Mouse (Mus musculus): Measurements from ENCODE around the gene Dennd1c. TPM values are rescaled to one million over a fixed set of nuclear protein-coding genes. Genes with fewer than 3 reads are reported as not detected.
"Not testable (repeated sequence)": the region's sequence is repeated elsewhere in the genome, so short reads cannot be mapped to it uniquely, and the experiment has no call there.

Dennd1c gene
- polyA plus RNA-seq, 1 experiment from 2014 or later, result 2.8 TPM

DNA sequence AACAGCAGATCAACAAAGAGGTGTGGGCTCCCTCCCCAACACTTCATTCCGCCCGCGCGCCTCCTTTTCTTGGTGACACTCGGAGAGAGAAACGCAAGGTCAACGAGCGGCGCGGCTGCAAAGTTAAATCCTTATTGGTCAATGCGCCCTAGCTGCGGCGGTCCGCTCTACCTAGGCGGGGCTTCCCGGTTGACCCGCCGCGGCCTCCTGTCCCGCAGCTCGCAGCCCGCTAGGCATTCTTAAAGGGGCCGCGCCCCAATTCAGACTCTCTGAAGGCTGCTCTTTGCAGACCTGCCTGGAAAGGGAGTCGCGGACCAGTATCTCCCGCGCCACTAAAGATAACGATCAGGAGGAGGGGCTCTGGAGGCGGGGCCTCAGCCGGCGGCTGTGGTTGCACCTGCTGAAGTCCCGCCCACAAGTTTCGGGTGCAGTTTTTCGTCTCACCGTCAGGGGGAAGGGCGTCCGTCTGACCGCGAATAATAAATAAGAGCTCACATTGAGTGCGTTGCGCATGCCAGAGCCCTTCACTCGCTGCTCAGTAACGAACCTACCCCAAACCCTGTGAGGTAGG, 18.0 kb downstream of the Dennd1c start:
- H3K27me3 ChIP-seq (replicated peaks; ENCODE audit: low read depth, poor library complexity, severe bottlenecking), result peaks cover 67% of the 10 kb centered on the region
- H3K4me1 ChIP-seq, result peaks cover 36% of the 10 kb centered on the region
- 0 out of 2 replicates have a peak, but pooled peaks cover 9% of the 10 kb centered on the region for H3K36me3 ChIP-seq (replicated peaks)
- peak; percentile 93 for DNase-seq (ENCODE audit: low spot score)
- peak overlapping the region; percentile 82 for H3K27ac ChIP-seq (replicated peaks)
- under 1% methylated on average over 44 of the region's 44 CpGs for WGBS
- no peaks in the 10 kb centered on the region for H3K9me3 ChIP-seq
- peak overlapping the region; percentile 88 for H3K4me3 ChIP-seq

DNA sequence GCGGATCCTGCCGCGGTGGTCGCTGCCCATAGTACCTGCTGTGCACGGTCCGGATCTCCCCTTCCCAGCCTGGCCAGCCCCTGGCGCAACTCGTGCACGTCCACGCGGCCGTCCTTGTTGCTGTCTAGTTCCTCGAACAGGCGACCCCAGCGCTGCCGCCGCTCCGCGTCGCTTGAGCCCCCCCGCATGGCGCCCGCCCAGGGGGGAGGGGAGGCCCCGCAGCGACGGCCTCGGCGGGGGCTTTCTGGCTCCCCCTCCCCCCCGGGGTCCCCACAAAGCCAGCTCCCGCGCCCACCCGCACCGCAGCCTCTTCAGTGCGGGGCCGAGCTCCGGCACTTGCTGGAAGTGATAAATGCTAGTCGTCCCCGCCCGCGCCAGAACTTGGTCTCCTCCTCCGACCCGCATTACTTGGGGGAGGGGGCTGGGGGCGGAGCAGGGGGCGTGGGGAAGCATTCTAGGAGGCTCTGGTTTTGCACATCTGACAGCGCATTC, 18.8 kb downstream of the Dennd1c start, which contains the start of gene Slc25a23:
TSS of gene Slc25a23 (minus strand) at position 378 of the 492 bp plus-strand sequence.
- peak; percentile 90 for DNase-seq (ENCODE audit: low spot score)
- Histone ChIP-seq H3K27ac (replicated peaks) (peak within 1 kb of the TSS; percentile 82), H3K27me3 (replicated peaks; ENCODE audit: low read depth, poor library complexity, severe bottlenecking) (peaks cover 59% of the 10 kb centered on the region)

GRCm38 (mm10) chr17:57058891-57059485, 19.3 kb downstream of the Dennd1c start, which contains the start of gene Crb3:
Gene Crb3, plus strand, starts transcription at chr17:57059105.
- DNase-seq (ENCODE audit: low spot score), result peak; percentile 46
- H3K27ac ChIP-seq (replicated peaks), result peak within 1 kb of the TSS; percentile 82
- WGBS, result 0% methylated on average over 22 of the region's 22 CpGs
- H3K9me3 ChIP-seq, result no peaks in the 10 kb centered on the region
- peaks cover 53% of the 10 kb centered on the region for H3K27me3 ChIP-seq (replicated peaks; ENCODE audit: low read depth, poor library complexity, severe bottlenecking)
- H3K4me1 ChIP-seq, result peaks cover 36% of the 10 kb centered on the region
- peaks cover 15% of the 10 kb centered on the region; the same call in 1 of the 2 replicates for H3K36me3 ChIP-seq (replicated peaks)
- peak within 1 kb of the TSS; percentile 88 for H3K4me3 ChIP-seq

More for the DNA sequence above, 18.8 kb downstream of the Dennd1c start, which contains the start of gene Slc25a23:
- H3K4me3 ChIP-seq, result peak within 1 kb of the TSS; percentile 88
- 0 out of 2 replicates have a peak, but pooled peaks cover 15% of the 10 kb centered on the region for H3K36me3 ChIP-seq (replicated peaks)
- WGBS, result 0% methylated on average over 38 of the region's 45 CpGs
- peaks cover 36% of the 10 kb centered on the region for H3K4me1 ChIP-seq
- H3K9me3 ChIP-seq, result no peaks in the 10 kb centered on the region

DNA sequence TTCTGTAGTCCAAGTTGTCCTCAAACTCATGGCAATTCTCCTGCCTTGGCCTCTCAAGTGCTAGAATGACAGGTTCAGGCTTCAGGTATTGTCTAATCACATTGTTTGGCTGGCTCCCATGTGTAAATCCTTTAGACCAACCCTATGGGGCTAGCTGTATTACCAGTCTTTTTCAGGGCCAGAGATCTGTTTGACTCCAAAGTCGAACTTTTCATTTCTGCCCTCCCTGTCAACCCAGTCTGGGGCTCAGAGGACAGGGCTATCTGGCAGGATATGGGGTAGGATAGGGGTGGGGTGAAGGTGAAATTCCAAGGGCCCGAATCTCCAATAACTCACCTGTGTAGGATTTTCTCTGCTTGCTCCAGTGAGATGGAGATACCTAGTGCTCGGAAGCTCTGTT, 22.1 kb downstream of the Dennd1c start:
- H3K27ac ChIP-seq (replicated peaks), result no peak overlapping the region
- peaks cover 34% of the 10 kb centered on the region for H3K36me3 ChIP-seq (replicated peaks)
- H3K9me3 ChIP-seq, result no peaks in the 10 kb centered on the region
- H3K27me3 ChIP-seq (replicated peaks; ENCODE audit: low read depth, poor library complexity, severe bottlenecking), result peaks cover 26% of the 10 kb centered on the region
- DNase-seq (ENCODE audit: low spot score), result no peak
- WGBS, result 80% methylated on average over 3 of the region's 3 CpGs
- H3K4me1 ChIP-seq, result peaks cover 25% of the 10 kb centered on the region
- no peak overlapping the region for H3K4me3 ChIP-seq

GRCm38 (mm10) chr17:57051679-57052078, 26.6 kb downstream of the Dennd1c start:
- not testable (repeated sequence) for H3K27me3 ChIP-seq (replicated peaks; ENCODE audit: low read depth, poor library complexity, severe bottlenecking); DNase-seq (ENCODE audit: low spot score); H3K9me3 ChIP-seq; H3K27ac ChIP-seq (replicated peaks); H3K4me3 ChIP-seq; H3K4me1 ChIP-seq
- peaks cover 45% of the 10 kb centered on the region for H3K36me3 ChIP-seq (replicated peaks)
- WGBS, result 81% methylated on average over 4 of the region's 4 CpGs

DNA sequence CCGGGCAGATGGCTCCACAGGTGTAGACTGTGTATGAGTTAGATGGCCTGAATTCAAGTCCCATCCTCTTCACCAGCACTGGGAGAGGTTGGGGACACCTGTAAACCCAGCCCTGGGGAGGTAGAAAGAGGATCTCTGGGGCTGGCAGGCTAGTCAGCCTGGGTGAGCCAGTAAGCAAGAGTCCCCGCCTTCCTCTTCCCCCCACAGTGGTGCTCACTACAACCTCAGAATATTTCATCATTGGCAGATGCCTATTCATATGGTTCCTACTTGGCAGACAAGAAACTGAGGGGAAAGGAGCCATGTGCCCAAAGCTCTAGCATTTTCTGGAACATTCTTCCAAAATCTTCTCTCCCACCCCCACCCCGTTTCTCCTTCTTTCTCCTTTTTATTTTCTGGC, 29.5 kb downstream of the Dennd1c start:
- 96% methylated on average over 3 of the region's 3 CpGs for WGBS
- H3K9me3 ChIP-seq, result no peaks in the 10 kb centered on the region
- no peak overlapping the region for H3K4me3 ChIP-seq
- H3K27me3 ChIP-seq (replicated peaks; ENCODE audit: low read depth, poor library complexity, severe bottlenecking), result no peaks in the 10 kb centered on the region
- DNase-seq (ENCODE audit: low spot score), result no peak
- 0 out of 2 replicates have a peak, but pooled peaks cover 3% of the 10 kb centered on the region for H3K4me1 ChIP-seq
- H3K27ac ChIP-seq (replicated peaks), result no peak overlapping the region
- peaks cover 40% of the 10 kb centered on the region for H3K36me3 ChIP-seq (replicated peaks)

DNA sequence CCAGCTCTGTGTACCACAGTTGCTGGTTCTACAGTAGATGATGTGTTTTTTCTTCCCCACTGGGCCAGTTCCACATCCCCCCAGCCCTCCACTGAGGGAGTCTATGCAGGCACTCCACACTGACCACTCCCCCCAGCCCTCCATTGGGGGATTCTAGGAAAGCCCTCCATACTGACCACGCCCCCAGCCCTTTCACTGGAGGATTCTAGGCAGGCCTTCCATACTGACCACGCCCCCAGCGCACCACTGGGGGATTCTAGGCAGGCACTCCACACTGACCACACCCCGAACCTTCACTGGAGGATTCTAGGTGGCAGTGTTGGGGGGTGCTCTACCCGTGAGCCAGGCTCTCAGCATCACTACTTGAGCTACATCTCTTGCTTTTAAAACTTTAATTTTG, 30.9 kb downstream of the Dennd1c start:
- Histone ChIP-seq H3K27me3 (replicated peaks; ENCODE audit: low read depth, poor library complexity, severe bottlenecking) (no peaks in the 10 kb centered on the region), H3K4me1 (0 out of 2 replicates have a peak, but pooled peaks cover 3% of the 10 kb centered on the region), H3K9me3 (no peaks in the 10 kb centered on the region), H3K36me3 (replicated peaks) (peaks cover 26% of the 10 kb centered on the region), H3K27ac (replicated peaks) (no peak overlapping the region), H3K4me3 (no peak overlapping the region)
- 36% methylated on average over 5 of the region's 5 CpGs for WGBS
- DNase-seq (ENCODE audit: low spot score), result no peak

- DNase-seq (ENCODE audit: low spot score), result no peak
- Histone ChIP-seq H3K9me3 (no peaks in the 10 kb centered on the region), H3K36me3 (replicated peaks) (peaks cover 10% of the 10 kb centered on the region; the same call in 1 of the 2 replicates), H3K4me1 (peaks cover 2% of the 10 kb centered on the region; the same call in 1 of the 2 replicates), H3K4me3 (no peak within 1 kb of the TSS), H3K27me3 (replicated peaks; ENCODE audit: low read depth, poor library complexity, severe bottlenecking) (peaks cover 24% of the 10 kb centered on the region), H3K27ac (replicated peaks) (no peak within 1 kb of the TSS)
- WGBS, result 69% methylated on average over 8 of the region's 8 CpGs
Measured at GRCm38 (mm10) chr17:57041554-57041953, 36.8 kb downstream of the Dennd1c start, which contains the start of gene Slc25a41. Gene Slc25a41, minus strand, starts transcription at chr17:57041654.

DNA sequence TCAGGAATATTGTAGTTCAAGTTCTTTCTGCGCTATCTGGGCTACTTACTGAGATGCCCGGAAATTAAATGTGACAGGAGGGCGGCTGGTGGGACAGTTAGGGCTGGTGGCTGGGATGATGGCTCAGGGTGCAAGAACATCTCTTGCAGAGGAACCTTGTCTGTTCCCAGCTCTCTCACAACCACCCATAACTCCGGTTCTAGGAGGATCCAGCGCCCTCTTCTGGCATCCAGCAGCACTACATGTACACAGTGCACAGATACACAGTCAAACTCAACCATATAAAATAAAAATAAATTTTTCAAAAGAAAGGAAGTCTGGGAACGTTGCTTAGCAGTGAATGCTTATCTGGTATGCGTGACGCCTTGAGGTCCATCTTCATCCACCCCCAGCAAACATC, 39.3 kb downstream of the Dennd1c start:
- Histone ChIP-seq H3K9me3 (no peaks in the 10 kb centered on the region), H3K27me3 (replicated peaks; ENCODE audit: low read depth, poor library complexity, severe bottlenecking) (peaks cover 24% of the 10 kb centered on the region), H3K4me1 (peaks cover 2% of the 10 kb centered on the region; the same call in 1 of the 2 replicates), H3K4me3 (no peak overlapping the region), H3K27ac (replicated peaks) (no peak overlapping the region), H3K36me3 (replicated peaks) (no peaks in the 10 kb centered on the region)
- no peak for DNase-seq (ENCODE audit: low spot score)
- 37% methylated on average over 8 of the region's 8 CpGs for WGBS

GRCm38 (mm10) chr17:57032854-57033253, 45.5 kb downstream of the Dennd1c start:
- H3K4me3 ChIP-seq, result peak overlapping the region; percentile 84
- 78% methylated on average over 4 of the region's 4 CpGs for WGBS
- H3K4me1 ChIP-seq, result peaks cover 24% of the 10 kb centered on the region
- peaks cover 18% of the 10 kb centered on the region for H3K36me3 ChIP-seq (replicated peaks)
- peaks cover 11% of the 10 kb centered on the region for H3K27me3 ChIP-seq (replicated peaks; ENCODE audit: low read depth, poor library complexity, severe bottlenecking)
- H3K27ac ChIP-seq (replicated peaks), result peak overlapping the region; percentile 87; the same call in 1 of the 2 replicates
- no peak for DNase-seq (ENCODE audit: low spot score)
- no peaks in the 10 kb centered on the region for H3K9me3 ChIP-seq

DNA sequence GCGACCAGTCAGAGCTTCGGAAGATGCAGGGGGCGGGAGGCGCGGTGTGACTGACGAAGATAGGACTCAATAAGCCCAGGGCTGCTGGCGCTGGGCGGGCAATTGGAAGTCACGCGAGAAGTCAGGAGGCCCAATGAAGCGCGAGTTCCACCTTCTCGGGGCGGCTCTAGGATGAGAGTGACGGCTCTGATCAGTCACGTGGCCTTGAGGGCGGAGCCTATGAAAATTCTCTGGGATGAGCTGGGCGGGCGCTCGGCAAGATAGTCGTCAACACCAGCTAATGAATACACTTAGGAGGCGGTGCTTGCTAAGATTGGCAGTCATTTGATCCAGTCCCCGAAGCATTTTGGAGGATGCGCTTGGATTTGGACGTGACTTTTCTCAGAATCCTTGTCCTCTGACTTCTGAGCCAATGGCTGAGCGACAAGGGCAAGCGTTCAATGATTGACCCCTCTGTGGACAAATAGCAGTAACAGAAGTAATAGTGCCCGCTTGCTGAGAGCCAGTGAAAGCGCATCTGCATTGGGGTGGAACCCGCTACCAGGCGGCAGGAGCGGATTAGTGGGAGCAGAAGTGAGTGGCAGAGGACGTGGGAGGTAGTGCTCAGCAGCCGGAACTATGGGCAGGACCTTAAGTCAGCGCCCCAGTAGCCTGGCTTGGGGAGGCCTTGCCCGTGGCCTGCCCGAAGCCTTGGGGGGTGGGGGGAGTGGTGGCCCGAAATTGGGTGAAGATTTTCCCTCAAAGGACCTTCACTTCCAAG, 46.5 kb downstream of the Dennd1c start:
- DNase-seq (ENCODE audit: low spot score), result peak; percentile 99
- Histone ChIP-seq H3K4me1 (peaks cover 24% of the 10 kb centered on the region), H3K27ac (replicated peaks) (peak overlapping the region; percentile 99), H3K36me3 (replicated peaks) (peaks cover 28% of the 10 kb centered on the region), H3K4me3 (peak overlapping the region; percentile 84), H3K9me3 (no peaks in the 10 kb centered on the region), H3K27me3 (replicated peaks; ENCODE audit: low read depth, poor library complexity, severe bottlenecking) (peaks cover 3% of the 10 kb centered on the region; the same call in 1 of the 2 replicates)
- WGBS, result under 1% methylated on average over 38 of the region's 38 CpGs
